Mouse (Mus musculus) neutrophil, adult 5-6 weeks (primary cell): Measurements from ENCODE around the gene Ptpn11. TPM values are rescaled to one million over a fixed set of nuclear protein-coding genes. Genes with fewer than 3 reads are reported as not detected.
"Not testable (repeated sequence)": the region's sequence is repeated elsewhere in the genome, so short reads cannot be mapped to it uniquely, and the experiment has no call there.

Source experiments
- ATAC-seq: fragments of 151-379, 151-347 bp; 2 replicates; pipeline ENCODE4 v1.8.0; 2017; ENCODE audit warnings: mild to moderate bottlenecking, moderate TSS enrichment; ENCODE audit not compliant: insufficient number of reproducible peaks, poor library complexity, low FRiP score, severe bottlenecking; ENCODE audit errors: extremely low read depth
- total RNA-seq: library from RNA; stranded (forward); fragments of 200-1000 nt; gene quantifications from 2 replicates; pipeline ENCODE4 v1.2.3, GENCODE M21; 2017

Gene Ptpn11
- total RNA-seq = 46.9 and 47.7 TPM in 2 replicates

GRCm38 (mm10) chr5:121190836-121191583, at the start of gene Ptpn11:
Gene Ptpn11, minus strand, starts transcription at chr5:121191397.
- peak; percentile 78 for ATAC-seq

DNA sequence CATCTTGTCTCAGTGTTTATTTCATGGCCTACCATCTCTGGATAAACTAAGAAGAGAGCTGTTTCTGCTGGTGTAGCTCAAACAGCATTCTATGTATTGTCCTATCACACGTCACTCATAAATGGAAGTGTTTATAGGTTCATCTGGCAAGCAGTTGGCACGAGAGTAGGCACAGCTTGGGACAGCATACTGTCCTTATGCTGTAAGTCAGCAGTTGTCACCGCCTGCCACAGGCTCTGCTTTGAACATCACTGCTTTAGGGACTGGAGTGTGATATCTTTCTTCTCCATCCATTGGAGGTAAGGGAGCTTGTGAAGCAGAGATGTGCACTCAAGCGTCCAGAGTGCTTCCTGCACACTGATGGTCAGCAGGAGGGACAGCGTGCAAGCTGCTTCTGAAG, 48.6 kb upstream of the Ptpn11 start:
- no peak for ATAC-seq

GRCm38 (mm10) chr5:121238208-121238607, 47.0 kb upstream of the Ptpn11 start:
- ATAC-seq = no peak

- ATAC-seq = no peak
Observed at GRCm38 (mm10) chr5:121236171-121236570, 45.0 kb upstream of the Ptpn11 start.

DNA sequence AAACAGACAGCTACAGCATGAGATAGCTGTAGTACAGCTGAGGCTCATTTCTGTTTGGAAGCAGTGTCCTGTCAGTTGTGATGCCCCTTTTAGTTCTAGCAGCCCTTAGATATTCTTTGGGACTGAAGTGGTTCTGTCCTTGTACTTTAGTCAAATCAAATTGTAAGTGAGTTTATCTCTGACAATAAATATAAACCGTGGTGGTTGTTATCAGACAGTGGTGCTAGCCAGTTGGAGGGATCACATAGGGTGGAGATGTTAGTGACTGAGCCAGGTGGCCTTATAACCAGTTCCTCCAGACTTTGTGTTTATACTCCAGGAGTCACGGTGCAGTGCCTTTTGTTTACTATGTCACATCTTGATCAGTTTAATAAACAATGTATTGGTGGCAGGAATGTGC, 42.5 kb upstream of the Ptpn11 start:
- no peak for ATAC-seq

- ATAC-seq = no peak
Observed at GRCm38 (mm10) chr5:121232789-121233188, 41.6 kb upstream of the Ptpn11 start.

- ATAC-seq = no peak
Observed at GRCm38 (mm10) chr5:121230811-121231210, 39.6 kb upstream of the Ptpn11 start.

DNA sequence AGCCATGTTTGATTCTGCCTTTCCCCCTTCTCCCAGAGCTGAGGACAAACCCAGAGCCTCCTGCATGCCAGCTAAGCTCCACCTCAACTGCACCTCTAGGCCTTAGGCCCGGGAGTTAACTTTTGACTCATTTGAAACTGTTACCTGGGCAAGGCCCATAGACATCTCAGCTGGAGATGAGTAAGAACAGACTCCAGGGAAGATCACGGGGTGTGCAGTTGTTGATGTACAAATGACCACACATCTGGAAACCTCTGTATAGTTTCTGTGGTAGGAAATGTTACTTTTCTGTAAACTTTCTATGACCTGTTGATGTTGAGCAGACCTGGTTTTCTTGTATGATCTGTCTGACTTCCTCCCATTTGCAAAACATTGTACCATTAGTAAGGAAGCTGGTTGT, 38.0 kb upstream of the Ptpn11 start:
- no peak for ATAC-seq

DNA sequence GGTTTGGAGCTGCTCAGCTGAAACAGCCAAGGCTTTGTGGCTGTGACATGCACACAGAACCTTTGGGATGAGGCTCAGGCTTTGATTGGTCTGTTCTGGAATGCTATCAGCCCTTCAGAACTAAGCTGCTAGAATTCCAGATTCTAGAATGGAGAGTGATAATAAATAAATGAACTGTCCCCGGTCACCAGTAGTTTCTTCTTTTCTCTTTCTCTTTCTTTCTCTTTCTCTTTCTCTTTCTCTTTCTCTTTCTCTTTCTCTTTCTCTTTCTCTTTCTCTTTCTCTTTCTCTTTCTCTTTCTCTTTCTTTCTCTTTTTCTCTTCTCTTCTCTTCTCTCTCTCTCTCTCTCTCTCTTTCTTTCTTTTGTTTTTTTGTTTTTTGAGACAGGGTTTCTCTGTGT, 36.1 kb upstream of the Ptpn11 start:
- not testable (repeated sequence) for ATAC-seq

- ATAC-seq = no peak
Observed at GRCm38 (mm10) chr5:121226845-121227244, 35.6 kb upstream of the Ptpn11 start.

DNA sequence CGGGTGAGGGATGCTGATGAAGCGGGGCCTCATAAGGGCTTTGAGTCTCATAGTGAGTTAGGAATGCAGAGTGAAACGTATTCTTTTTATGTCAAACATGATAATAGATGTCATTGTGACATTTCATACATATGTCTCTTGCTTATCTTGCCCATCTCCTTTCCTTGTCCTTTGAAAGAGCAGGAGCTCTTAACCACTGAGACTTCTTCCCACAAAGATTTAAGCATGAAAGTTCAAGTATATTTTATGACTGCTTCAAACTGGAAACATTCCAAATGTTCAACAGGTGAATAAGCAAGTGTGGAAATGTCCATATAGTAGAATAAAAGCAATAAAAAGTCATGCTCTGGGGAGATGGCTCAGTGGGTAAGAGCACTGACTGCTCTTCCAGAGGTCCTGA, 35.2 kb upstream of the Ptpn11 start:
- ATAC-seq = no peak

GRCm38 (mm10) chr5:121225854-121226253, 34.7 kb upstream of the Ptpn11 start:
- no peak for ATAC-seq

GRCm38 (mm10) chr5:121224856-121225255, 33.7 kb upstream of the Ptpn11 start:
- no peak for ATAC-seq

GRCm38 (mm10) chr5:121224020-121224419, 32.8 kb upstream of the Ptpn11 start:
- ATAC-seq = not testable (repeated sequence)

- no peak for ATAC-seq
Observed at GRCm38 (mm10) chr5:121221328-121221850, 30.2 kb upstream of the Ptpn11 start.

DNA sequence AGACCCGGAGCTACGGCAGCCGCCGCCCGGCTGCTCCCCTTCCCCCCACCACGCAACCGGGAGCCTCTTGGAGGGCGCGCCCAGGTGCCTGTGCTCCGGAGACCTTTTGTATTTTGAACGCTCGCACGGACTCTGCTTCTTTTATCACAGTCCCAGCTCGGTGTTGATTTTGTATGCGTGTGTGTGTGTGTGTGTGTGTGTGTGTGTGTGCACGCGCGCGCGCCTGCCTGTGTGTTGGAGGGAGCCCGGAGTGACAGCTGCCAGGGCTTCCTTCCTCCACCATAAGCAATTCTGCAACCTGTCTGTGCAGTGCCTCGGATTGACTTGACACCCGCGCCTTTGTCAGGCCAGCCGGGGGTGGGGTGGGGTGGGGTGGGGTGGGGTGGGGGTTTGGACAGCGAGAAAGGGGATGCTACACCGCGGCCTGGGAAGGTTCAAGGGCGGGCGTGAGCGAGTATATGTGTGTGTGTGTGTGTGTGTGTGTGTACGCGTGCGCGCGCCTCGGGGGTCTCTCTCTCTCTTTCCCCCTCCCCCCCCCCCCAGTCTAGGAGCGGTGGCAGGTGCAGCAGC, 29.6 kb upstream of the Ptpn11 start:
- no peak for ATAC-seq

GRCm38 (mm10) chr5:121219980-121220731, 29.0 kb upstream of the Ptpn11 start, which contains the start of gene Hectd4:
Gene Hectd4, plus strand, starts transcription at chr5:121220219.
- peak; percentile 97 for ATAC-seq

- ATAC-seq = no peak
Observed at GRCm38 (mm10) chr5:121219190-121219589, 28.0 kb upstream of the Ptpn11 start.

DNA sequence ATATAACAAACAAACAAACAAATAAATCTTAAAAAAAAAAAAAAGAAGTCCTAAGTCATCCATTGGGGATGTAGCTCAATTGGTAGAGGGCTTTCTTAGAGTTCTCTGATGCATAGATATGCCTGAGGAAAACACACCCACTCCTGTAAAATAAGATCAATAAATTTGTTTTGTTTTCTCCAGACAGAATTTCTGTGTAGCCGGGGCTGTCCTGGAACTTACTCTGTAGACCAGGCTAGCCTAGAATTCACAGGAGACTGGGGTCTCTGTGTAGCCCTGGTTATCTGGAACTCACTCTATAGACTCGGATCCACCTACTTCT, 26.1 kb upstream of the Ptpn11 start:
- ATAC-seq = no peak
